Mouse (Mus musculus) spleen, postnatal 10 days (tissue): ENCODE measurements around the gene Atp6v1g1.
A peak's percentile ranks its signal among the peaks of the same experiment; 100 is the strongest.

Experiments
- DNase-seq, 2 experiments: peaks; one replicate each; pipeline ENCODE4 v3.0.0; 2021 to 2022; ENCODE audit warnings: low spot score in 2 of 2

The Atp6v1g1 gene

DNA sequence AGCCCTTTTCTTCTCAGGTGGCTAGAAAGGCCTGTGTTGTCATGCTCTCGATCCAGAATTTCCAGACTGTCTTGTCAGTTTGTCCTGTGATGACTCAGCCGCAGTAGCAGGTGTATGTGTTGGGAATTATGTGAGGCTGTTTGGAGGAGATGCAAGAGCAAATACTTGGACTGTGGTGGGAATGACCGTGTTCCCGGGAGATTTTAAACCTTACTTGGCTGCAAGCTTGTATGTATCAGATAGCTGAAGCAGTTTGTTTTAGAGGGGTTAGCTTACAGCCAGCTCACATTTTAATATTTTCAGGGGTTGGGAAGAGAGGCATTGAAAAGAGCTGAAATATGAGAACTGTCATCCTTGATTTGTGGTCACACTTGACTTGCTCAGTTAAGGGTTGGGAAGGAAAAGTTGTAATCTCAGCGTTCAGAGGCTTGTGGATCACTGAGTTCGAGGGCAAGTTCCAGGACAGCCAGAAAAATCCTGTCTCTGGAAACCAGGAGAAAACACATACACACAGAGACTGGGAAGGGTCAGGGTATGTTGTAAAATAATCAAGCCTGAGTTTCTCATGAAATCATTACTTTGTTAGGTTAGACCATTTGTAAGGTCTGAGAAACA lies 2.0 kb downstream of the Atp6v1g1 start:
- DNase-seq: no peak

DNA sequence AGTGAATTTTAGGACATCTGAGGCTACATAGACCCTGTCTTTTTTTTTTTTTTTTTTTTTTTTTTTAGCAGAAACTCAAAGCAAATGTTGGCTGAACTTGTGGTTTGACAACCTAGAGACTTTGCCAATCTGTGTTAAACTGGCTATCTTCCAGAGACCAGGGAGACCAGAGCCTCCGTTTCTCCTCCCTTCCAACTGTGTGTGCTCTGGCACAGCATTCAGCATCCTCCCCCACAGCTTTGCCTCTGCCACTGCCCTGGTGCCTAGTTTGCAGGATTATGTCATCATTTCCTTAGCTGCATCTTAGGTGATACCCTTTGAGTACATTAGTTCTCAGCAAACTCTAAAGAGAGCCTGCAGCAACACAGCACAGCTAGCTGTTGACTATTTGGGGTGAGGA lies 3.2 kb downstream of the Atp6v1g1 start:
- no peak for DNase-seq

DNA sequence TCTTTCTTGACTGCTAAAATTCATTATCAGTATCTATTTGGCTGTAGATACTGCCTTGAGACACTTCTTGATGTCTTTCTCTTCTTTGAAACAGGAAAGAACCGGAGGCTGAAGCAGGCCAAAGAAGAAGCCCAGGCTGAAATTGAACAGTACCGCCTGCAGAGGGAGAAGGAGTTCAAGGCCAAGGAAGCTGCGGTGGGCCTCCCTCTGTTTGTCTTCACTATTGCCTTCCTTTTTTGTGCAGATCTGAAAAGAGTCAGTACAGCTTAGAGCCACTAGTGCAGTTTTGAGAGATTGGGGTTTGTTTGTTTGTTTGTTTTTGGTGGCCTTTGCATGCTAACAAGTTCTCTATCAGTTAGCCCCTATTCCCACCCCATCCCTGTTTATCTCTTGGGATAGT lies 3.9 kb downstream of the Atp6v1g1 start:
- DNase-seq: no peak

DNA sequence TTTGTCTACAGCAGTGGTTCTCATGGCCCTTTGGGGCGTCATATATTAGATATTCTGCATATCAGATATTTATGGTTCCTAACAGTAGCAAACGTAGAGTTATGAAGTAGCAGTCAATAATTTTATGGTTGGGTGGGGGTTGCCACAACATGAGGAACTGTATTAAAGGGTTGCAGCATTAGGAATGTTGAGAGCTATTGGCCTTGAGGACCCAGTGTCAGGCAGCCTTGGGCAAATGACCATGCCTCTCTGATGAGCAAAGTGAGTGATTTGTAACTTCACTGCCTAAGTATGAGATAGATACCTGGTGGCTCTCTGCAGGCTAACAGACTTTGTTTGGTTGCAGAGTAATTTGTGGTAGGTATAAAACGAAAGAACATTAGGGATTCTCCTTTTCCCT lies 6.3 kb downstream of the Atp6v1g1 start:
- DNase-seq: no peak

DNA sequence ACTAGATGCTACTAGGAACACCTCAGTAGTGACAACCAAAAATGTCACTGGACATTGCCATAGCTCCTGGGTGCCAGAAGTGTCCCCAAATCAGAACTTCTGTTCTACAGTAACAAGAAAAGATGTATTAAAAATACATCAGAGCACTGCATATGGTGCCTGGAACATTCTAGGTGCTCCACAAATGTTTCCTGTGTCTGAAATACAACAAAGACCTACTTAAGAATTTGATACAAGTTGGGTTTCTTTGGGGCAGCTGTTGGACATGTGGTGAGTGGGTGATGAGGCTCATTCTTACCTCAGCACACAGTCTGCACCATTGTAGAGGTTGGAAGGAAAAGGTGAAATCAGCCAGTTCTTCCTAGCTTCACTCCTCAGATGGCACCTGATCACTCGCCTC lies 8.3 kb downstream of the Atp6v1g1 start:
- DNase-seq: no peak

DNA sequence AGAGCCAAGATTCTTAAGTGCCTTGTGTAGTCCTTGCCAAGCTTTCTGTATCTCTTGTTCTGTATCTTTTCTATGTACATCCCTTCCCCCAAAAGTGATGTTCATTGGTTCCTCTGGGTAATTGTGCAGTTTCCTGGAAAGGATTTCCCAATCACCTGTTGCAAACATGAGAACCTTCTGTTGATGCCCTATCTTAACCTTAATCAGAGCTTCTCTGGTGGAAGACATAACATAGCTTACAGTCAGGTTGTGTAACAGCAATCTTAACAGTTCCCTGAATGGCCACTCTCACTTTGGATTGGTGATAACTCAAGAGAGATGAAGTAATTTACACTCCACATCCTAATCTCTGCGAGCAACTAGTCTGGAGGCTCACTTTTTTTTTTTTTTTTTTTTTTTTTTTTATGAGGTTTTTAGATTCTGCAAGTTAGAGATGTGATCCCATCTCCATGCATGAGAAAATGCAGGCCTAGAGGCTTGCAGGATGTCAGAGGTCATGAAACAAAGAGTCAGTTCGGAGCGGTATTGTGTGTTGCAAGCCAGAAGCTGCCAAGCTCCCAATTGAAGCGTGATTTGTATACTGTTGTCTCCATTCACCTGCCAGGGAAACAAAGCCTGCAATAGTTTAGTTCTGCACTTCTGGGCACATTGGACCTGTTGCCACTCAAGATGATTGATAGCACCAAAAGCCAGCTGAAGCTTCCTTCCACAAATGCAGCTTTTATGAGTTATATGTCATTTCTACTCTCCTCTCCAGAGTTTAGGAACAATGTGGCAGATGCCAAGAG lies 9.4 kb downstream of the Atp6v1g1 start:
- no peak for DNase-seq

DNA sequence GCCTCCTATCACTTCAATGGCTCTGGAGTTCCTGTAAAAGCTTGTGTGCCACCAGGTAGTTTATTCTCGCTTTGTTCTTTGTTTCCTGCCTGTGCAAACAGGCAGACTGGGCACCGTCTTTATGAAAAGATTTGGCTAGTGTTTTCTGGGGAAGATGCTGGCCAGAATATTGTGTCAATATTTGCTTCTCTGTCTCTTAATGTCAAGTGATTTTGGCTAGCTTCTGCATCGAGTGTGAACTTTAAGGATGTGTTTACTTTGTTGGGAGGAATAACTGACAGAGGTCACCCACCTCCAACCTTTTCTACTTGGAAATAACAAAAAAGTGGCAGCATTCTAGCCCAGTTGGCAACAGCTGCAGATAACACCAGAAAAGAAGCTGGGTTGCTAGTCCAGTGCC lies 10.0 kb downstream of the Atp6v1g1 start:
- DNase-seq: no peak

DNA sequence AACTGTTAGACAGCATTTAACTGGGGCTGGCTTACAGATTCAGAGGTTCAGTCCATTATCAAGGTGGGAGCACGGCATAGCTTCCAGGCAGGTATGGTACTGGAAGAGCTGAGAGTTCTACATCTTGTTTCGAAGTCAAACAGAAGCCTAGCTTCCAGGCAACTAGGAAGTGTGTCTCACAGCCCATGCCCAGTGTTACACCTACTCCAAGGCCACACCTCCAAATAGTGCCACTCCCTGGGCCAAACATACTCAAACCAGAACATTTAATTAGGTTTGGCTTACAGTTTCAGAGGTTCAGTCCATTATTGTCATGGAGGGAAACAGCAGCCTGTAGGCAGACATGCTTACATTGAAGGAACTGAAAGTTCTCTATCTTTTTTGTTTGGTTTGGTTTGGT lies 10.5 kb downstream of the Atp6v1g1 start:
- no peak for DNase-seq

DNA sequence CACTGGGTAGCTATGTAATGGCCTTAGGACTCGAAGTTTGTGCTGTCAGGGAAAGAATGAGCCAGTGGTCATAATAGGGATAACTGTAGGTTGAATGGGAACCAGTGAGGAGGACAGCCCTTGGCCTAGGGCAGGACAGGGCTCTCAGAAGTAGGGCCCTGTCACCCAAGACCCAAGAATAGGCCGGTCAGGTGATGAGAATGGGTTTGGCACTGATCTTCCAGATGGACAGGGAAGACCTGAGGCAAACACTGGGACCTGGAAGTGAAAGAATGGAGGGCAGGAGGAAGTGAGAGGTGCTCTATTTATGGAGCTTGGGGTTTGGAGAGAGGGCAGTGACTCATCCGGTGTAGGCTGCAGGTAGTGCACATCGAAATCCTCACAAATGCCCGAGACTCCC lies 12.1 kb downstream of the Atp6v1g1 start:
- DNase-seq: no peak

DNA sequence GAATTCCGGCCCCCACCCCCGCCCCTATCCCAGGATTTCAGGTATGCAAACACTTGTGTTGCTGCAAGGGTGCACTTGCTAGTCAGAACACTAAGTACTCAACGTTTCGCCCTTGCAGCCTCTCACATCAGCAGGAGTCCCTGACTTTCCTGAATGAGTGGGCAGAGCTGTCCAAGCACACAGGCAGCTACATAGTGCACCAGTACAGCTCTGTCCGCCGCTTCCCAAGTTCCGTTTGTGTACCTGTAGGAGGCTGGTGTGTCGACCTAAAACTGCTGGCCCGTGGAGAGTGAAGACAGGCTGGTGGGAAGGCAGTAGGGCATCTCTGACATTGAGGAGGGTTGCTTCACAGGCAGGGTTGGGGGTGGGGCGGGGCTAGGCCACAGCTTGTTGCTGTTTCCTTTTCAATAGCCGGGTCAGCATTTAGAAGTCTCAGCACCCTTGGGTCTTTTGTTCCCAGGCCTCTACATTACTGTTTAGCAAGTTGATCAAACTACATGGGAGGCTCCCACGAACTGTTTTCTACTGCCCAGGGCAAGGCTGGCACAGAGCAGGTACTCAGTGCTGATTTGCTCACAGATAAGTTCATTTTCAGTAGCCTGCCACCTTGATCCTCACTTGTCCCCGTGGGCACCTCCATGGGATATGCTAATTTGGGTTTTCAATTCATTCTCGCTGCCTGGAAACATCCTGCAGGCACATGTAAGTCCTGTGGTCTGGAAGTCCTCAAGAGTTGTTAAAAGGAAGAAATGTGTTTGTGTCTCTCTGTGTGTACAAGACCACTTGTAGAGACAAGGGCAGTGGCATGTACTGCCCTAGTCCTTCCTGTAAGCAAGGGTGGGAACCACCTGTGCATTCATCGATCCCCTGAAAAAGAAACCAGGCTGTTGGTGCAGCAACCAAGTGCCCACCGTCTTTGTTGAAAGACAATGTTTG lies 12.8 kb downstream of the Atp6v1g1 start:
- peak; percentile 16 to 43 for DNase-seq

DNA sequence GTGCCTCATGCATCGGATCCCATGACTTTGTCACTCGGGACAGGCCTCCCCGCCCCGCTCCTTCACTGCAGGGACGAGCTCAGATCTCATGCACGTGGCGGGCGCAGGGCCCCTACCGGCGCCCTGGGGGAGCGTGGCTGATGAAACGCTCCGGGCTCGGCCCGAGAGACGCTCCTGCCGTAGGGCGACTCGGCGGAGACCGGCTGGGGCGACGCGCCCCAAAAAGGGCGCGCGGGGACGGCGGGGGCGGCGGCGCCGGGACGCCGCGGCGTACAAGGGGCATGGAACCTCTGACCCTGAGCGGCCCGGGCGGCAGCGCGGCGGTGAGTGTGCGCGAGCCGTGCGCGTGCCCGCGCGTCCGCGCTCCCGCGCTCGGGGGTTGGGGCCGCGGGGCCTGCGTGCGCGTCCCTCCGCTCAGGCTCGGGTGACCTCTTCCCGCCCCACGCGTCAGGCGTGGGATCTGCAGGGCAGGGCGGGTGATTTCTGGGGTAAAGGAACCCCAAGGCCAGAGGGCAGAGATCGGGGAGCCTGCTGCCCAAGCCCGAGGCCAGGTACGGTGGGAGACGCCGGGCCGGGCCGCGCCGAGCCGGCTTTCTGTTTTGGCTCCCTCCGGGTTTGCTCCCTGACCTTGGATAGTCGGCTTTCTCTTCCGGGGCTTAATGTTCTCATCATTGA lies 14.0 kb downstream of the Atp6v1g1 start, which contains the start of gene Tmem268:
Gene Tmem268, plus strand, starts transcription at position 375 of the 675 bp plus-strand sequence.
- DNase-seq: peak; percentile 76 to 82

DNA sequence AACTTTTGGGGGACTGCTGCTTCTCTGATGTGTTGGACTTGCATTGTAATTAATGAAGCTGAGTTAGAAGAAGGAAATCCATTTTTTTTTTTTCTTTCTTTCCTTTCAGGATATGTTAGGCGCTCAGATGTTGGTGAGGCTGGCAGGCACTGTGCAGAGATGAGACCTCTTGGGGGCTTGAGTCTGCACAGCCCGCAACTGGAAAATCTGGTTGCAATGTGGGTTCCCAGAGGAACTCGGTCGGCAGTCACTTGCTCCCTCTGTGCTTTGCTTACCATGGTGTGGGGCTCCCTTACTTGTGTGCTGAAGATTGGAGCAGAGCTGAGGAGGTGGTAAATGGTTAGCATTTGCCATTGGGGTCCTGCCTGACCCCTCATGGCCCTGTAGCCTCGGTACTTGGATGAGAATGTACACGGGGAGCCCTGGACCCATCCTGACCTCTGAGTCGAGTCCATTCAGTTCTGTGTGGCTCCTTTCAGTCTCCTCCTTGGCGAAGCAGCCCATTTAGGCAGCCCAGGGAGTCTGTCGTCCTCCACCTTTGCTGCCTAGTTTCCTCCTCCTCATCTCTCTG lies 14.6 kb downstream of the Atp6v1g1 start:
- peak; percentile 15 to 18 for DNase-seq

DNA sequence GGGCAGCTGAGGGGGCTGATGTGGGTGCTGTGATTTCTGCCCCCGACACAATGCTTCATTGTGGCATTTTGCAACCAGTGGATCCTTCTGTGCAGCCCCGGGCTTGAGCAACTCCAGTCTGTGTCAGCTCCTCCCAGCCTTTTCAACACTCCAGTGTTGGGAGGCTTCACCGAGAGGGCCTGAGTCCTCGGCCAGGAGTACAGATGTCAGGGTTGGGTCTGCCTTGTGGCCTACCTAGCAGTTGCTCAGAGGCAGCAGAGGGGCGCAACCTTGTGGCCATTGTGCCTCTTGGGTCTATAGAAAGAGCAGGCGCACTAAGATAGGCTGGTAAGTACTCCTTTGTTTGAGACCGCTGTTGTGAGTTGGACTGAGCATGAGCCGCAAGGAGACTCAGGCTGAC lies 15.5 kb downstream of the Atp6v1g1 start:
- DNase-seq: peak; percentile 16 to 29

DNA sequence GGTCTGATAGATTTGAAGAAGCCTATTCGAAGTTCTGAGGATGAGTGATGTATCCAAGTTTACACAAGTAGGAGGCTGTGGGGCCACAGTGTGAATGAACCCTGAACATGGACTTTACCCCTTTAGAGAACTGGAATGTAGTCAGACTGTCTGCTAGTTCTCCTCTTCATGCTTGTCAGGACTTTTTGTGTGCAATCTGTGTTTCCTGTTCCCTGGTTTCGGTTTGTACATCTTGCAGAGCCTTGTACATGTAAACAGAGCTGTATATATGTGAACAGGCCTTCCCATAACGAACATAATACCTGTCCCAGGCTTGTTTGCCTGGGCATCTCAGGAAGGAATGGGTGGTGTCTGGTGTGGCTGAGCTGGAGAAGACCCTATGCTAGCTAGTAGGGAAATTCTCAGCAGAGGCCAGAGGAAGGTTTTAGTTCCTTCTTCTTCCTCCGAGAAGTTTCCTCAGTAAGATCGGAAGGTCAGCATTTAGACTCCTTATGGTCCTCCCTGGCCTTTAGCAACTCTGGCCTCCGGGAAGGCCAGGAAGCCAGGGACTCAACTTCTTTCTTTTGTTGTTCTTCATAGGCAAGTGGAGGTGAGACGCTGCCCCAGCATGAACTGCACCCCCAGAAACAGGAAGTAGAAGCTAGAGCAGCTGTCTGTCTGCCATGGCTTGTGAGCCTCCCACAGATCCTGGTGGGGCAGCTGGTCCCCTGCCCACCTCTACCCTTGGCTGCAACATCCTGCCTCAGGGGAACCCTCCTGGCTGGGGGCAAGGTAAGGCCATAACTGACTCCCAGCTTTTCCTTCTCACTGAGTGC lies 17.5 kb downstream of the Atp6v1g1 start:
- DNase-seq: peak; percentile 21 to 53

DNA sequence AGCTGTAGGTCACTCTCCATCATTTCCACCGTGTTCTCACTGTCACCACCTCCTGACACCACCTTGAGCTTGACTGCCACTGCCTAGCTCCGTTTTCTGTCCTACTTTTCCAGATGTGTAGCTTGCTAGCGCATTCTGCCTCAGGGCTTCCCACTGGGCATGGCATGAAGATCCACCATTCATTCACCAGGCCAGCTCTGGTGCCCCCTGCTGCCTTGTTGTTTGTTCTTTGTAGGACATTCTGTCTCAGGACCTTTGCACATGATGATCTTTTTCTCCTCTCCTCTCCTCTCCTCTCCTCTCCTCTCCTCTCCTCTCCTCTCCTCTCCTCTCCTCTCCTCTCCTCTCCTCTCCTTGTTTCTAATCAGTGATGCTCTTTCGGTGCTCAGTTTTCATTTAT lies 18.2 kb downstream of the Atp6v1g1 start:
- DNase-seq: no peak

DNA sequence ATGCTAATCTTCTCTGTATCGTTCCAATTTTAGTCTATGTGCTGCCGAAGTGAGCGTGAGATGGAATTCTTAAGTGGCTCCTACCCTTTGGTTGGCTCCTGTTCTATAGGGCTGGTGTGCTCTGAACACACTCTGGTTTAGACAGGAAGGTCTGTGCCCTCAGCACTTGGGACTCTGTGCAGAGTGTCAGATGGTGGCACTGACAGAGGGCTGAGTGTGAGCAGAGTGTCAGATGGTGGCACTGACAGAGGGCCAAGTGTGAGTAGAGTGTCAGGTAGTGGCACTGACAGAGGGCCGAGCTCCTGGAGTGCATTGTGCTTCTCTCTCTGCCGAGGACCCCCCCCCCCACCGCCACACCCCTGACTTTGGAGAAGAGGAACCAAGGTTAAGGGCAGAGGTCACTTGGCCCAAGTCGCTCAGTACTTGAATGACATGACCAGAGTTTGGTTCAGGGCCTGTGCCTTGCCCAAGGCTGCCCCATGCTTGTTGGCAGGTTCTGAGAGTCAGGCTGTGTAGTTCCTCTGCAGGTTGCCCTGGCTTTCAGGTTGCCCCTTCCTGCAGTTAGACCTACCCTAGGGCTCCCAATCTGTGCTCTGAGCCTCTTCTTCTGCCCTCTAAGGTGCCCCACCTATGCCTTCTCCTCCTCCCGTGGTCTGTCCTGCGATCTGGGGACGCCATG lies 23.3 kb downstream of the Atp6v1g1 start:
- DNase-seq: no peak

DNA sequence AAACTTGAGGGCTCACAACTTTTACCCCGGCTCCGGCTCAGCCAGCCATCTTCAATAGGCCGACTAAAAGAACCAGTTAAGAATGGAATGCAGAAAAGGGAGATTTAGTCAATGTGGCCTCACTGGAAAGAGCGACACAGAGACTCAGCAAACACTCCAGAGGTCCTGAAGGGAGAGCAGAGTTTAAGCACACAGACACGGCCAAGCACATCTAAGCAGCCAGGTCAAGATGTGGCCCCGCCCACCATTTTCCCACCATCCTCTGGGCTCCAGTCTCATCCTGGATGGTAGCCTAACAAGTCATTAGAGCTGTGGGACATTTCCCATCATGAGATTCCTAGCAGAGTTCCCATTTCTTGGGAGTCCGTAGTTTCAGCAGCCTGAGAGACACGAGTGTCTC lies 24.8 kb downstream of the Atp6v1g1 start:
- DNase-seq: no peak

DNA sequence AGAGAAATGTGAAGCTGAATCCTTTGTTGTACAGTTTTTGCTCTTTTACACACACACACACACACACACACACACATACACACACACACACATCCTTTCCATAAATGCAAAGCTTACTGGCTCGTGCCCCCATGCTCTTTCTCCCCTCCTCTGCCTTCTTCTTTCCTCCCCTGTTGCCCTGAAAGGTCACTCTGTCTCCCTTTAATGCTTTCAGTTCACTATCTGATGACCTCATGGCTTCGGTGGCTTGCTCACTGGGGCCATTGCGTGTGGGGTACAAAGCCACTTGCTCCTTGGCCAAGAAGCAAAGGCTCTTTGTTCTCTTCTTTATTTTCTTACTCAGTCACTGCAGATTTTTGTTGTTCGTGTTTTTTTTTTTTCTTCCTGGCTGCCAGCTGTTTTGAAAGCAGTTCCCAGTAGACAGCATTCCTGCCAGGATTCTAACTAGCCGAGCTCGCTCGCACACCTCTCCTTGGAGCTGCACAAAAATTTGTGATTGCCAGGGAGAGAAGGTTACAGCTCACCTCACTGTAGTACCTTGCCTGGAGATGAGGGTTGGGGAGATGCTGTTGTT lies 25.7 kb downstream of the Atp6v1g1 start:
- DNase-seq: no peak

DNA sequence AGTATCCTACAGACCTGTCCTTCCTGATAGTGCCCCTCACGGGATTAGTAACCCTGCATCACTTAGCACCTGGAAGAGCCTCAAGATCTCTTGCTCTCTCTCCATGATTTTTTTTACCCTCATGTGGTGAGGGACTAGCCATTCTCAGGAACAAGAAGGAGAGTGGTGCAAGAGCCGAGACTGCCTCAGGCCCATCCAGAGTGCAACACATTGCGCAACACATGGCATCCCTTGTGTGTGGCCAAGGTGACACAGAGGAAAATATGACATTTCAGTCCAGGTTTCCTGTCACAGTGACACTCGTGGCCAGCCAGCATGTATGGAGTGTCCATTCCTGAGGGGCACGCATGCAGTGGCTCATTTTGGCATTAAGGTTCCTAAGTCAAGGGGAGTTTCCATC lies 28.0 kb downstream of the Atp6v1g1 start:
- DNase-seq: no peak

DNA sequence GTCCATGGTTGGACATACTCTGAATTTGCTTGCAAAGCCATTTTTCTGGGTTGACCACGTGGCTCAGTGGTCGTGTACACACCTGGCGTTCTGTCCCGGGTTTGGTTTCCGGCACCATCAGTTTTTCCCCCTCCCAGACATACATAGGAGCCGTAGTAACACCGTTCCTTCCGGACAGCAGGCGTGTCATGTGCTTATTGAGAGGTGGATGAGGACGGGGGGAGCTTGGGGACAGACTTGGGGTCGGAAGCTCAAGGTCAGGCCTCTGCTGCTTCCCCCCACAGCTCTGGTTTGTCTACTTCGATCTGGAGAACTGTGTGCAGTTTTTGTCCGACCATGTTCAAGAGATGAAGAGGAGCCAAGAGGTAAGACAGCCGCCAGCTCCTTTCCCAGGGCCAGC lies 35.1 kb downstream of the Atp6v1g1 start:
- DNase-seq: no peak
